Mouse (Mus musculus) CD4-positive, CD25-positive, alpha-beta regulatory T cell, adult 4 months (primary cell): Measurements from ENCODE around the gene Arpc4. TPM values are rescaled to one million over a fixed set of nuclear protein-coding genes. Genes with fewer than 3 reads are reported as not detected.
"Not testable (repeated sequence)": the region's sequence is repeated elsewhere in the genome, so short reads cannot be mapped to it uniquely, and the experiment has no call there.

Experiments
- ATAC-seq: one replicate; pipeline ENCODE4 v1.8.0; 2017
- polyA plus RNA-seq, 2 experiments: library from polyadenylated mRNA; unstranded; fragments of 100-300 nt; shearing (Covaris generic); gene quantifications; one replicate each; pipeline ENCODE4 v1.2.1; 2017

Gene Arpc4
- polyA plus RNA-seq: 100 to 1,000 TPM; 574 to 794 TPM

DNA sequence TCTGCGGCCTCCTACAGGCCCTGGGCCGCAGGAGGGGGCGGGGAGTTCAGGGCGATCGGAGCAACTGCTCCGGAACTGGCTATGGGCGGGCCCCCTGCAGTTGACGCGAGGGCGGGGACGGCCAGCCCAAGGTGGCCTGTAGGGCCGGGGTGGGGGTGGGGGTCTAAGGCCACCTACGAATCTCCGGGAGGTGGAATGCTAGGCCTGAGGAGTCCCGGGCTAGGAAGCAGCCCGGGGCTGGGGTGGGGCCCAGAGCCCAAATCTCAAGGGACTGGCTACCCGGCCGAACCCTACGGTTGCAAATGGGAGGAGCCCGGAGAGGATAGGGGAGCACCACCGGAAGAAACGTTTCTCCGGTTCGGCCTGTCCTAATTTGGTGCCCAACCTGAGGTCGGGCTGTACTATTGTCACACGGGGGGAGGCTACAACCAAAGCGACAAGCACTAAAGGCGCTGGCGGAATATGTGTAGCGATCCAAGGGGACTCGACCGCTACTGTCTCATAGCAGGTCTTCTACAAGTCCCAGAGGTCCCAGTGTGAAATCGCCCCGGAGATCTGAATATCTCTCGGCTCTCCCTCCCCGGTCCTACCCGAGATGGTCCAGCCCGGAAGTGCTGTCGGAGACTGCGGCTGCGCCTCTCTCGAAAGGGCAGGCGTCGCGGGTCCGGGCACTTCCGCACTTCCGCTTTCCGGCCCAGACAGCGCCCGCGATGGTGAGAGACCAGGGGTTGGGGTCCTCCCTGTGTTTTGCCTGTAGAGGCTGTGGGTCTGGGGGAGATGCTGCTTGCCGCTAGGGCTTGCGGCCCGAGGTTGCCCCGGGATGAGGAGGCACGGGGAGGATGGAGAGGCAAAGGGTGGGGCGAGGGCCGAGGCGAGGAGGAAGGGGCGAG is at the start of gene Arpc4, which contains the start of gene Tada3:
TSS of gene Arpc4 (plus strand) at position 620 of the 890 bp plus-strand sequence.
TSS of gene Tada3 (minus strand) at position 388 of the 890 bp plus-strand sequence.
- ATAC-seq: peak; percentile 83

DNA sequence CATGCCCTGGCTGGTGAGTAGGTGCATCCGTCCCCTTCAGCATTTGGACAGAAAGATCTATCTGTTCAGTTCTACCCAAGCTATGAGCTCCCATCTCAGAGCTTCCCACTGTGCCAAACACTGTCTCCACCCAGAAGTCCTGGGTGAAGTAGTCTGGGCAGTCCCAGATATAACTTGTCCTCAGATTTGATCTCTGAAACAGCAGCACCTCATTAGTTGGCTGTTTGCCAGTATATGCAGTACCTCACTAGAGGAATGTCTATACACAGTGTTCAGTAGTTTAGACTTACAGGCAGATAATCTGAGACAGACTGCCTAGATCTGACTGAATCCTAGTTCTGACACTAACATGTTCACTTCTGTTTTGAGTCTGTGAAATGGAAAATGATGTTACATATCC is 48.5 kb upstream of the Arpc4 start:
- ATAC-seq: no peak

DNA sequence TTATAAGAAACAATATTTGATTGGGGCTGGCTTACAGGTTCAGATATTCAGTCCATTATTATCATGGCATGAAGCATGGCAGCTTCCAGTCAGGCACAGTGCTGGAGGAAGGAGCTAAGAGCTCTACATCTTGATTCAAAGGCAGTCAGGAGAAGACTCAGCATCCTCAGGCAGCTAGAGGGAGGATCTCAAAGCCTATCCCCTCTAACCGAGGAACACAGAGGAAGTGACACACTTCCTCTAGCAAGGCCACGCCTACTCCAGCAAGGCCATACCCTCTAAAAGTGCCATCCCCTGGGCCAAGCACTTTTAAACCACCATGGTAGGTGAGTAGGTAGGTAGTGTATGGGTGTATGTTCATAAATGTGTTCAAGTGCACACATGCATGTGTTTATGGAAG is 47.4 kb upstream of the Arpc4 start:
- peak; percentile 28 for ATAC-seq

DNA sequence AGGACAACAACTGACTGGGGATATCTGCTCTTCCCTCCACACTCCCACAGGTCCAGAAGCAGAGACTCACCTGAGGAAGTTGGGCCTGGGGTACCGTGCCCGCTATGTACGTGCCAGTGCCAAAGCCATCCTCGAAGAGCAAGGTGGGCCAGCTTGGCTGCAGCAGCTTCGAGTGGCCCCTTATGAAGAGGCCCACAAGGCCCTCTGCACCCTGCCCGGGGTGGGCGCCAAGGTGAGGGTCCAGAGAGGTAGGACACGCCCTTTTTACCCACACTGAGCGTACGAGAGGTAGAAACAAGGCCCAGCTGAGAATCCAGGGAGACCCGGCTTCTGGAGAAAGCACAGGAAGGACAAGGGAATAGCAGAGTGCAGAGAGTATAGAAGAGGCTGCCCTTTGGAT is 46.2 kb upstream of the Arpc4 start:
- no peak for ATAC-seq

DNA sequence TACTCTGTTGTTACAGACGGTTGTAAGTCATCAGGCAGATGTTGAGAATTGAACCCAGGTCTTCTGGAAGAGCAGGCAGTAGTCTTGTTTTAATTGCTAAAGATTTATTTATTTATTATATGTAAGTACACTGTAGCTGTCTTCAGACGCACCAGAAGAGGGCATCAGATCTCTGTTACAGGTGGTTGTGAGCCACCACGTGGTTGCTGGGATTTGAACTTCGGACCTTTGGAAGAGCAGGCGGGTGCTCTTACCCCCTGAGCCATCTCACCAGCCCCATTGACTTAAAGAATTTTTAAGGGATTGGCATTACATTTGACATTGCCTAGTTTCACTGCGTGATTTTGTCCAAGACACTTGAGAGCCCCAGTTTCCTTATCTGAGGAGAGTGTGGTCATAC is 45.2 kb upstream of the Arpc4 start:
- ATAC-seq: not testable (repeated sequence)

DNA sequence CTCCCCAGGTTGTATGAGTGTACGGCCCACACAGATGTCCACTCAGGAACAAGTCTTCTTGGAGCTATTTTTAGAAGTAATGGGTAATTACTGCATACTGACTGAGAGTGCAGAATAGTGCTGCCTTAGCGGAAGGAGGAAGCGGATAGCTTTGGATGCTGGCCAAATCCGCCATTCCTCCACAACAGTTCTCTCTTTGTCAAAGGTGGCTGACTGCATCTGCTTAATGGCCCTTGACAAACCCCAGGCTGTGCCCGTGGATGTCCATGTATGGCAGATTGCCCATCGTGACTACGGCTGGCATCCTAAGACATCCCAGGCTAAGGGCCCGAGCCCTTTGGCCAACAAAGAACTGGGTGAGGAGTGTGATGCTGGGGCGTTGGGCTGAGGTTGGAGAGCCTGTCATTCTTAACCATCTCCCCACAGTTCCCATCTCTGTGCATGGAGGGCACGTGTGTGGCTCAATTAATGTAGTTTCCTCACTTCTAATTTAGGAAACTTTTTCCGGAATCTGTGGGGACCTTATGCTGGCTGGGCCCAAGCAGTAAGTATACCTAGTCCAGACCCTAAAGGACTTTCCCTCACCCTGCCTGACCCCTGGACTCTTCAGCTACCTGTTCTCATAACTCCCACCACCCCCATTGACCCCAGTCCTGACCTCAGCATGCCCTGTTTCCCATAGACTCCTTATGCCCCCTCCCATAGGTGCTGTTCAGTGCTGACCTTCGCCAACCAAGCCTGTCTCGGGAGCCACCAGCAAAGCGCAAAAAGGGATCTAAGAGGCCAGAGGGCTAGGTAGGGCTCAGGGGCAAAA is 44.6 kb upstream of the Arpc4 start:
- no peak for ATAC-seq

DNA sequence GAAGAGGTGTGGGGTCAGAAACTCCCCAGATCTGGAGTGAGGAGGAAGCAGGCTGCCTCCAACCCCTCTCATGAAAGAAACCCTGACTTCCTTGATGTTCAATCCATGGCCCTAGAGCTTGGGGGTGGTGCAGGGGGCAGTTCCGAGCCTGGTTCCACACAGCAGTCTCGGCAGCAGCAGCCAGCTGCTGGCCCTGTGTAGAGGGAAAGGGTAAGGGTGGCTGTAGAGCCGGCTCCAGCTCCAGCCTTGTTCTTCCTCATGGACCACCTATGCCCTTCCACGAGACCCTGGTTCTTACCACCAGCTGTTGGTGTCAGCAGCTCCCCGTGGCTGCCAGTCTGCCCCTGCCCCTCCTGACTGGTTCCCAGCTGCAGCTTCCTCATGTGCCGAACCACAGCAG is 43.7 kb upstream of the Arpc4 start:
- ATAC-seq: no peak

DNA sequence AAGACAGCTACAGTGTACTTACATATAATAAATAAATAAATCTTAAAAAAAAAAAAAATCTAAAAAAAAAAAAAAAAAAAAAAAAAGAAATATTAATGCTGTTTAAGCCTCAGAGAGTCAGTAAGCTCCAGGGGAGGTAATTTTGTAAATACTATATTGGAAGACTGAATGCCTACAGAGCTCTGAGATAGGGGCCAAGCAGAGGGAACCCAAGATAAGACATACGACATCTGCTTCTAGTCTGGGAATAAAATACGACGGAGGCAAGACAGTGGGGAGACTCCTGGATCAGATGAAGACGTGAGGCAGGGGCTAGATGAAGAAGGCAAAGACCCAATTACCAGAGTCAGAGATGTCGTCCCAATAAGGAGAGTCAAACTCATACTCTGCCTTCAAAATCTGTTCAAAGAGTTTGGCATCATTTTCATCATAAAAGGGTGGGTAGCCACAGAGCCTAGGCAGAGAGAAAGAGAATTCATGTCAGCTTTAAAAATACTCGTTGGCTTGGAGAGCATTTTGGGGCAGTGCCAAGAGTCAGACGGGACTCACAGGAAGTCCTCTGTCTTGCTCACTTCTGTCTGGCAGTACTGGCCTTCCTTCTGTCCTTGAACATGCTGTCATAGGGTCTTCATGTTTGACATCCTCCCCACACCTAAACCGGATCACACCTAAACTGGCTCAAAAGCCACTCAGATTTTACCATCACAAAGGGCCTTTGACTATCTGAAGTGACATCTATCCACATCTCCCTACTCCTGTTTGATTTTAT is 40.9 kb upstream of the Arpc4 start:
- no peak for ATAC-seq

DNA sequence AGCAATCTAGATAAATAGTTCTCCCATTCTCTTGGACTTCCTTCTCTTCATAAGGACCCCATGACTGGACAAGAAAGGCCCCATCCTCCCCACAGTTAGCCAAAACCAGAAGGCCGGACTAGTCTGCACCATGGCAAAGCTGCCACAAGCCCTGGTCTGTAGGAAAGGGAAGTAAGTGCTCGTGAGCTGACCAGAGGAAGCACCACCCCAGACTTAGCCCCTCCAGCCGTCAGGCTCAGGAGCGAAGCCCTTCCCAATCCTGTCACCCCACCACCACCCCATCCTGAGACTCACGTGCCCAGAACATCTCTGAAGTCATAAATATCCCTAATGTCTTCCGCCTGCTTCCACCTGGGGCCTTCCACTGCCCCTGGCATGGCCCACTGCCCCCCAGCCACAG is 36.3 kb upstream of the Arpc4 start:
- ATAC-seq: no peak

DNA sequence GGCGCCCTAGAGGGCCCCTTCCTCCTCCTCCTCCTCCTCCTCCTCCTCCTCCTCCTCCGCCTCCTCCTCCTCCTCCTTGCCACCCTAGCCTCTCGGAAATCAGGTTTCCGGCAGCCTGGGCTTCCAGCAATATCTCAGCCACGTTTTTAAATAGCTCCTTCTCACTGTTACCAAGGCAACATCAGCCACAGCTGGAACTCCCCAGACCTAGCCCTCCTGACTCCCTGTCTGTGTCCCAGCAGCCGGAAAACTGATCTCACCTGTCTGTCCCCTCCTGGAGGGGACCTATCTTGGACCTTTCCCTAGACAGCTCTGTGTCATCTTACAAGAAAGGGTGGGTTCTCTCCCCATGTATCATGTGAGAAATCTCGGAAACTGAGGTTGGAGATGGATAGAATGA is 35.6 kb upstream of the Arpc4 start:
- no peak for ATAC-seq

DNA sequence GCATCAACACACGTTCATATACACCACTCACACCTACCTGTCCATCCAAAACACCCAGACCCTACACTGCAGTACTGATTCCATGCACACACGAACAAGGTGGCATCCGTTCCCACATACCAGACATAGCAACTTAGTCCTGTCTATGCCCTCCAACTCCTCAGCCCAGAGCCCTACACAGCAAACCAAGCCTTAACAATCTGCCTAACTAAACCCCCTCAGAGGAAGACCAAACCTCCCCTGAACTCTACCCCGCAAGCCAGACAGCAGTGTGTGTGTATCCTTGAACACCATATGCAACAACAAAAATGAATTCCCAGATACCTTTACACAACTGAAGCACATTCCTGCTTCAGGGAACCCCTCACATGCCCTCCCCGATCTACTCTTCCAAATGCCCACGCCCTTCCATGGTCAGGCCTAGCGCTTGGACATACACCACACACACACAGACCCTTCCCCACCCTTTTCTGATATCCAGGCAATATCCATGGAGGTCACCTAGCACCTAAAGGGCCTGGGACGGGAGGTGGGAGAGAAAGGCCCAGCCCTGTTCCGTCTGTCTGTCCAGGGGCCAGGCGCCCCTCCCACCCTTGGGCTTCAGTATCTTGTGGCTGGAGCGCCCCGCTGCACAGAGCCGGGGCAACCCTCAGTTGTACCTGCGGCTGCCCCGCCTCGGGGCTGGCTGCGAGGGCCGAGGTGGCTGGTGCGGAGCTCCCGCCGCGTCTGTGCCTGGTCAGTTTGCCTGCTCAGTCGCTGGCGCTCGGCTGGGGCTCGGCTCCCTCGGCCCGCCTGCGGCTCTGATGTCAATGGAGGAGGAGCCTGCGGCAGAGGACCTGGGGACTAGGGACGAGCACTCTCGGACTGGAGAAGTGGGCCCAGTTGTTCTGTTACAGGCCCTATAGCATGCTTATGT is 34.5 kb upstream of the Arpc4 start, which contains the start of gene Camk1:
TSS of gene Camk1 (minus strand) at position 808 of the 916 bp plus-strand sequence.
- ATAC-seq: no peak

DNA sequence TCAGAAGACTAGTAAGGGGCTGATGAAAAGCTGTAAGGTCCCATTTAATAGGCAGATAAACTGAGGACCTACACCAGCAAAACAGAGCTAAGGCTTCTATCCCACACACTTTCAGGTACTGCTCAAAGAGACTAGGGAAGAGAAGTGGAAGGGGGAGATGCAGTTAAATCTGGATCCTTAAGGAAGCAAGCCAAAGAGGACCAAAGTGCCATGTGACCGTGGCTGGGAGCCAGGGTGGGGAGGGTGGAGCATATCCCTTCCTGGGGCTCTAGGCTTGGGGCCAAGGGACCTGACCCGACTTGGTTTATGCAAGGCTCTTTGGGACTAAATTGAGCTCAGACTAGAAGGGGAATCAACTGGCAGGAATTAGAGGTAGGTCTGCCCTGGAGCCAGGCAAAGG is 33.6 kb upstream of the Arpc4 start:
- no peak for ATAC-seq

DNA sequence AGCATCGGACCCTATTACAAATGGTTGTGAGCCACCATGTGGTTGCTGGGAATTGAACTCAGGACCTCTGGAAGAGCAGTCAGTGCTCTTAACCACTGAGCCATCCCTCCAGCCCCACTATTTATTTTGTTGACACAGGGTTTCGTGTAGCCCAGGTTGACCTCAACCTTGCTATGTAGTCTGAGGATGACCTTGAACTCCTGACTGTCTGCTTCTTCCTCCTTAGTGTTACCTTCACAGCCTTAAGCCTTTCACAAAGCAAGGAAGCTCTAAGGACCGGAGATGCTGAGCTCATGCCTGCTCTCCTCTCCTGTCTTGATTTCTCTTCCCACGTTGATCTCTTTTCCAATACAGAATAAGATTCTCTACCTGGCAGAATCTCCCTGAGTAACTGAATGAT is 31.0 kb upstream of the Arpc4 start:
- no peak for ATAC-seq

DNA sequence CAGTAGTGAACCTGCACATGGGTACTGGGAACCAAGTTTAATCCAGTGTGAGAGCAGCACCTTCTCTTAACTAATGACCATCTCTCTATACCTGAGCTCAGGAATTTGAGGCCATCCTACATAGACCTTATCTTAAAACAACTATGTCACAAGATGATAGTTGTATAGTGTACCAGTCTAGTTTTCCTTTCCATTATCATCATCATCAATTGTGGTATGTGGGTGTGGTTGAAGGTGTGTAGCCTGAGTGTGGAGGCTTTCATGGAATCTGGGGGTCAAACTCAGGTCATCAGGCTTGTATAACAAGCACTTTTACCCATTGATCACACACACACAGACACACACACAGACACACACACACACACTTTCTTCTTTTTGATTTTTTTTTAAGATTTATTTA is 27.4 kb upstream of the Arpc4 start:
- ATAC-seq: no peak

DNA sequence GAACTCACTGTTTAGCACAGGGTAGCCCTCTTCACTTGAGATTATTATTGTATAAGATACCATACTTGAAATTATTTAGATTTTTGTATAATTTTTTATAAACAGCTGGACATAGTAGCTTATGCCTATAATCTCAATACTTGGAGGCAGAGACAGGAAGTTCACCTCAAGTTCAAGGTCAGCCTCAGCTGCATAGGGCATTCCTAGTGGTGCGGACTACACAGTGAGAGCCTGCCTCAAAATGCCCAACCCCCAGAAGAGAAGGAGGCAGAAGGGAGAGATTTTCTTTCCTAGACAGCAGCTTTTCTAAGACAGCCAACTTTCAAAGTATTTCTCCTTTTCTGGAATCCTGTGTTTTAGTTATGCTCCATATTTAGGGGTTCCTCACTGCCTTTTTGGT is 26.8 kb upstream of the Arpc4 start:
- ATAC-seq: no peak

DNA sequence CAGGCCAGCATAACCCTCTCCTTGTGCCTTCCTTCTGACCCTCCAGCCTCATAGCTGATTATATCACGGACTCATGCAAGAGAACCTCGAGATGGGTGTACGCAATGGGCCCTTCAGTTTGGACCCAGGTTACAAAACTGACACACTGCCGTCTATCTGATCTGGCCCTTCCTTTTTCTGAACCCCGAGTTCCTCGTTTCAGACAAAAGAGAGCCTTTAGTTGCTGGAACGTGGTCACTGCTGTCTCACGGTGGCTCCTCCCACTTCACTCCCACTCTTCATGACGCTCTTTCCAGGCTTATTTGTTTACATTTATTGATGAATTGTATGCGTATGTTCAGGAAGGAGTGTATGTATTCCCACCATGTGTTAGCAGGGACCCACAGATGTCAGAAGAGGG is 26.3 kb upstream of the Arpc4 start:
- no peak for ATAC-seq

DNA sequence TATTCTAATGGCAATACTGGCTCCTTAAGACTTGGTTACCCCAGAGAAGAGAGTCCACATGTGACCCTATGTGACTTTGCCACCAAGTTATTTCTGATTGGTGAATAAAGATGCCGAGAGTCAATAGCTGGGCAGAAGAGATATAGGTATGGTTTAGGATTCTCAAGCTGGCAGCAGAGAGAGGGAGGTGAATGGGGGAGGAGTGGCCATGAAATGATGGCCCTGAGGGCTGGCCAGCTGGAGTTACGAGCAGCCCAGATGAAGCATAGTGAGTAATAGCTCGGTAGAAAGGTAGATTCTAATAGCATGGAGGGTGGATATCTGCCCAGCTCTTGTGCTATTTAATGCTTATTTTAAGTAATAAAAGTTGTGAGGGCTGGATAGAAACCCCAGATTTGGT is 25.1 kb upstream of the Arpc4 start:
- ATAC-seq: no peak

DNA sequence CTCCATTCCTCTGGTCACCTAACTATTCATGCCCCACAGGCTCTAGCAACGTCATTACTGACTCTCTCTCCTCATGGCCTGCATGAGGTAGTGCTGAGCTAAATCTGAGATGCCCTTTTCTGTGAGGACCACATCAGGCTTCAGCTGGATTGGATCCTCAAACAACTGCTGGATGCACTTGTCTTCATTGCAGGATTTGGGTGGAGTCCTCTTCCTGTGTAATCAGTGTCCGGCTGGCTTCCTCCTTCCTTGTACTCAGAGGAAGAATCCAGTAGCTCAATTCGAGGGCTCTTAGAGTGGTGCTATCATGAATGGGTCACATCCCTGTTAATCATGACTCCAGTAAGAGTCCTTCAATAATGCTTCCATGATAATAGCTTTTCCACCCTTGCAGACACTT is 24.2 kb upstream of the Arpc4 start:
- ATAC-seq: no peak

DNA sequence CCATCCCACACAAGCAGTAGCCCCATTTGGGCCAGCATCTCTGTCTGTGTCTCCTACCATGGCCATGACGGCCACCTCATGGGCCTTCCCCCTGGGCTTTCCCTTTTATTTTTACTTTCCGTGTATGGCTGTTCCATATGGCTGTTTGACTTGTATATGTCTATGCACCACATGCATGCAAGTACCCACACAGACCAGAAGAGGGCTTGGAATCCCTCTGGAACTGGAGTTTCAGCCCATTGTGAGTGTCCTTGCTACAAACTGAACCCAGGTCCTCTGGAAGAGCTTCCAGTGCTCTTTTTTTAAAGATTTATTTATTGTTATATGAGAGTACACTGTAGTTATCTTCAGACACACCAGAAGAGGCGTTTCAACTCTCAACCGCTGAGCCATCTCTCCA is 16.4 kb upstream of the Arpc4 start:
- no peak for ATAC-seq

DNA sequence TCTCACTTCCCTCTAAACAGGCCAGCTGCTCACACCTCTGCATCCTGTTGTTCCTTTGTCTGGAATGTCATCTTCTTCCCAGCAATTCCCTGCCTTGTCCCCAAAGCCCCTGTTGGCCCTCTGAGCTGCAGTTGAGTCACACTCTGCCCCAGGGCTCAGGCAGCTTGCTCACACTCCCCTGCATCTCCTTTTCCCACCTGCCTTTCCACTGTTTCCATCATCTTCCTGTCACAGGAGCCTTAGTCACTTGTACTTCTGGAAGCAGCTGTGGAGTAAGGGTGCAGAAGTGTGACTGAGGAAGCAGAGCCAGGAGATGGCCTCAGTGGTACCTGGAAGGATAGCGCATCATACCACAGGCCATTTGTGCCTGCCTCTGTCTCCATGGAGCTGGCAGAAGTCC is 15.7 kb upstream of the Arpc4 start:
- no peak for ATAC-seq

DNA sequence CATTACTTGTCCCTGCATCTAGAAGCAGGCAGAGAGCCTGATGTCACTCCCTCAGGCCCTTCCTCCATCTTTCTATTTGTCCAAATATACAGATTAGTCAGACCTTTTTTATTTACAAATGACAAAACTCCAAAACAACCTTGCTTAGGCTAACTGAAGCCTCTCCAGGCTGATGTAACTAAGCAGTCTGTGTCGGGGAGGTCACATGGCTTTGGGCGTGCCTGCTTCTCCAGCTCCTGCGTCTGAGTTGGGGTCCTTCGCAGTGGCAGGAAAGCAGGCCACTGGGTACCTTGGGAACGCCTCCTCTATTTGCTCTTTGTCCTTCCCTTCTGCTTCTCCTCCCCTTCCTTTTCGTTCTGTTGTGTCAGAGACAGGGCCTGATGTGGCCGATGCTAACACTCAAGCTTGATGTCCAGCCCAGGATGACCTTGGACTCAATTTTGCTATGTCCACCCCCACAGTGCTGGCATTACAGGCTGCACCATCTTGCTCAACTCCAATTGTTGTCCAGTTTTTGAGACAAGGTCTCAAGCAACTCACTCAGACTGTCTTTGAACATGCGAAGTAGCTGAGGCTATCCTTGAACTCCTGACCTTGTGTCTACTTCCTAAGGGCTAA is 13.3 kb upstream of the Arpc4 start:
- no peak for ATAC-seq
